Mouse (Mus musculus) right cerebral cortex, adult 2 months (tissue): ENCODE results near the gene Lrpap1.

Source experiments
- DNase-seq, 2 experiments: peaks; one replicate each; pipeline ENCODE4 v3.0.0; 2021 to 2022; ENCODE audit warnings: low spot score in 2 of 2

Lrpap1 gene

GRCm38 (mm10) chr5:35058216-35058615, 47.4 kb downstream of the Lrpap1 start:
- DNase-seq = no peak

GRCm38 (mm10) chr5:35057582-35057981, 48.0 kb downstream of the Lrpap1 start:
- DNase-seq = no peak

DNA sequence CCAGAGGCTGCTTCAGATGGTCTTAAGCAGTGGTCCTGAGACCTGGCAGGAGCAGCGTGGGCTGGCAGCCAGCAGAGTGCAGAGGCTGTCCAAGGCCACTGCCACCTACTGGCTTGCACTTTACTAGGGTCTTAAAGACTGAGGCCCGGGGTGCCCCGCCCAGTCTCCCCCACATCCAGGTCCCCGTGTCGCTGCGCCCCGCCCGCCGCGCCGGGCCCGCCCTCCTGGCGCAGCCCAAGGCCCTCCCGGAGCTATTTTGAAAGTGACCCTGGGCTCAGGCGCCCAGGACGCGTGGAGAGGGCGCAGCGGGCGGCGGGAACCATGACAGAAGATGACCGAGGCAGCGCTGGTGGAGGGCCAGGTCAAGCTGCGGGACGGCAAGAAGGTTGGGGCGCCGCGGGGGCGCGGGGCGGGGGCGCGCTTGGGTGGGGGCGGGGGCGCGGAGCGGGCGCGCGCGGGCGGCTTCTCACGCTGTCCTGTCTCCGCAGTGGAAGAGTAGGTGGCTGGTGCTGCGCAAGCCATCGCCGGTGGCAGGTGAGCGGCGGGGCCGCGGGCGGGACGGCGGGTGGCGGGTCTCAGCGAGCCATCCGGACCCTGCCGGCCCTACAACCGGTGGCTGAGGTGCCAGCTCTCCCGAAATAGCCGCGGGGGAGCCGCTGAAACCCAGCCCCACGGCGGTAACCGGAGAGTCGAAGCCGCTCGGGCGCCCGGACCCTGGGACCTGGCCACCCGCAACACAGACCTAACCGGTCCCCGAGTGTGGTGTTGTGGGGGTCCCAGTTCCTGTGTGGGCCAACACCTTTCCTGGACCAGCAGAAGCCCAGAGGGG, 48.7 kb downstream of the Lrpap1 start, which contains the start of gene Dok7:
Gene Dok7 (plus strand): TSS at position 163 of the 829 bp plus-strand sequence.
- peak; percentile 44 to 66 for DNase-seq

DNA sequence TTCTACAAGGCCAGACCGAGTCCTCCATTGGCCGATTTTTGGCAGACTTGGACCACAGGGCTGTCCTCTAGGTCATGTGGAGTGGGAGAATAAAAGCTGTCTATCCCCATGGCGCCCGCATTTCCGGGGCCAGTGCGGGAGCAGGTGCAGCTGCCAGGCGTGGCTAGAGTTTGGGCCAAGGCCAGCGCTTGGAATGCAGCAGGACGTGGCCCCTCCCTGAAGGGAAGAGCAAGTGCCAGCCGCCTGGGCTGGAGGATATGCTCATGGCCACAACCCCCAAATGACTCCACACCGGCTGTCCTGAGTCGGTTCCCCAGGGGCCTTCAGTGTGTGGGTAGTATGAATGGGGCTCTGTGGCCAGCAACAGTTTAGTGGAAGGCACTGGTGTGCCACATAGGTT, 50.5 kb downstream of the Lrpap1 start:
- DNase-seq = no peak

- DNase-seq = no peak
Observed at GRCm38 (mm10) chr5:35054628-35055027, 50.9 kb downstream of the Lrpap1 start.

- no peak for DNase-seq
Observed at GRCm38 (mm10) chr5:35050541-35050940, 55.0 kb downstream of the Lrpap1 start.

- peak; percentile 78 to 88 for DNase-seq
Observed at GRCm38 (mm10) chr5:35043110-35043451, 62.5 kb downstream of the Lrpap1 start.

DNA sequence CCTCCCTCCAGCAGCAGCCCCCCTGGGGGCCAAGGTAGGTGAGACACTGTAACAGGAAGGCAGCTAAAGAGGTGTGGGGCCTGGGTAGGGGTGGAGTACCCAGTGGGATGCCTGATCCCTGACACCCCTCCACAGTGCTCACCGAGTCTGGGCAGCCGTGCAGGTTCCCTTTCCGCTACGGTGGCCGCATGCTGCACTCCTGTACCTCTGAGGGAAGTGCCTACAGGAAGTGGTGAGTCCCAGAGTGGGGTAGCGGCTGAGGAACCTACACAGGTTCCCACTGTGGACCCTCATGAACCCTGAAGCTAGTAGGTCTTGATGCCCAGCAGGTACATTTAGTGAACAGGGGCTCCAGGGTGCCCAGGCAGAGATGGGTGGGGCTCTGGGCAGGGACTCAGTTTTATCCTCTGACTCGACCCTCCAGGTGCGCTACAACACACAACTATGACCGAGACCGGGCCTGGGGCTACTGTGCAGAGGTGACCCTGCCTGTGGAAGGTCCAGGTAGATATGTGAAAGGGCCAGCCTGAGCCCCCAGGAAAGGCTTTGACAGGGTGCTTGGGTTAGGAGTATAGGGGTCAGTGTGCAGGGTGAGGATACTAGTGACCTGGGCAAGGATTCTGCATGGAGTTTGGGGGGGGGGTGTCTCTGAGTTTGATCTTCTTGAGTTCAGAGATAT, 63.0 kb downstream of the Lrpap1 start:
- DNase-seq = no peak
